Mouse (Mus musculus): ENCODE measurements at regions not wholly inside any gene's neighbourhood (a gene's known extent, or its start where the extent isn't known, plus 50 kb on each side); places are given as distances from the start of the nearest gene placed in this dataset.

DNA sequence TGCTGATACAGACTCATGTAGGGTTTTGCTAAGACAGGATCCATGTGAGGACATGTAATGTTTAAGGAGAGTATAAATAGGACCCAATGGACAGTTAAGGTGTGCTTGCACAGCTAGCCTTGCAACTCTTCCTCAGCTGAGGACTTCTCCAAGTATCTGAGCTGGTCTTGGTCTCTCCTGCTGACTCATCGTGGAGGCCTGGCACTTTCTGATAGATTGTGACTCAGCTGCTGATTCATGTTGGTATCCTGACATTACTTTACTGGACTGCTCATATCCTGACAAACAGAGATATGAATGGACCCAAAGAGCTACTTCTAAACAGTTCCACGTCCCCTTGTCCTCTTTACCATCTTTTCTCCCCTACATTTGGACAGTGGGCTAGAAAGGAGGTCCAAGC, 838.5 kb upstream of the Gm38303 start:
- Histone ChIP-seq H3K36me3 (ENCODE audit: control insufficient read depth in 1 of 2, insufficient read depth in 2 of 2, low read length in 2 of 2) (no peaks in the 10 kb centered on the region; a peak in 1 of 4 replicates), H3K27me3 (ENCODE audit: control insufficient read depth in 1 of 2, insufficient read depth in 2 of 2, low read length in 2 of 2) (no peaks in the 10 kb centered on the region), H3K27ac (ENCODE audit: control insufficient read depth, low read depth, low read length) (no peak overlapping the region; the same call in 1 of the 2 replicates), H3K9ac (ENCODE audit: control insufficient read depth, low read depth, low read length, poor library complexity, severe bottlenecking) (no peak overlapping the region), H3K4me3 (ENCODE audit: control insufficient read depth in 1 of 2, insufficient read depth in 1 of 2, low read depth in 2 of 2, low read length in 2 of 2) (no peak overlapping the region), H3K4me1 (ENCODE audit: control insufficient read depth in 1 of 2, insufficient read depth in 2 of 2, low read length in 2 of 2) (peaks cover 0 to 4% of the 10 kb centered on the region in 2 experiments; a peak in 1 of 4 replicates), H3K9me3 (replicated peaks; ENCODE audit: insufficient read depth, low read length) (no peaks in the 10 kb centered on the region), H3K79me2 (ENCODE audit: control insufficient read depth, insufficient read depth, low read length, poor library complexity) (no peaks in the 10 kb centered on the region)
- TF ChIP-seq TCF12 (IDR thresholded peaks at IDR 0.05; ENCODE audit: low read depth, low read length): no peak
- peak; percentile 48; the same call in 1 of the 2 replicates for TF ChIP-seq ETS1 (IDR thresholded peaks at IDR 0.05; ENCODE audit: low read depth, low read length)
- TF ChIP-seq TAL1 (IDR thresholded peaks at IDR 0.05; ENCODE audit: low read length): peak; percentile 53
- no peak for TF ChIP-seq TBP (IDR thresholded peaks at IDR 0.05; ENCODE audit: low read depth, low read length)
- TF ChIP-seq SIN3A (IDR thresholded peaks at IDR 0.05; ENCODE audit: low read length): no peak
- TF ChIP-seq JUND (IDR thresholded peaks at IDR 0.05; ENCODE audit: low read depth, low read length): peak; percentile 66; the same call in 1 of the 2 replicates
- peak; percentile 79 to 80 for TF ChIP-seq EP300 (IDR thresholded peaks at IDR 0.05; ENCODE audit: low read depth in 1 of 2, low read length in 2 of 2)
- TF ChIP-seq GATA1 (IDR thresholded peaks at IDR 0.05; ENCODE audit: low read depth, low read length): 0 out of 2 replicates have a peak, but pooled peaks have one; percentile 29
- DNase-seq (ENCODE audit: low read depth, low spot score): peak; percentile 70

DNA sequence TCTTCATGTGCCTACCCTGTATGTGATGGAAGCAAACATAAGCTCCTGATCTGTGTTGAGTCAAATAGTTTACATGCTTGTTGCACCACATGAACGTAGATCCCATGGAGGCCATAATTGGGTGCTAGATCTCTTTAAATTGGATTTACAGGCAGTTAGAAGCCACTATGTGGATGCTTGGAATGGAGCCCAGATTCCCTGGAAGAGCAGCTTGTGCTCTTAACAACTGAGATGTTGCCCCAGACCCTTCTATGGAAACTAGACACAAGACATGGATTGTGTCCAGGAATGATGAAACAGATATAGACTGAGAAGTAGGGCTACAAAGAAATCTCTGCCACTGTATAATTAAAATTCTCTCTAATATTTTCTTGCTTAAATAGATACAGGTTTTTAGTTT, 819.9 kb upstream of the Gm38303 start:
- no peaks in the 10 kb centered on the region for H3K4me1 ChIP-seq (ENCODE audit: control insufficient read depth in 1 of 2, insufficient read depth in 2 of 2, low read length in 2 of 2)
- H3K36me3 ChIP-seq (ENCODE audit: control insufficient read depth in 1 of 2, insufficient read depth in 2 of 2, low read length in 2 of 2): no peaks in the 10 kb centered on the region
- no peak for TF ChIP-seq MEF2A (IDR thresholded peaks at IDR 0.05; ENCODE audit: extremely low read depth, insufficient replicate concordance, low read depth, low read length, poor library complexity, severe bottlenecking)
- TF ChIP-seq ZMIZ1 (IDR thresholded peaks at IDR 0.05; ENCODE audit: low read depth, low read length): no peak
- TF ChIP-seq EP300 (IDR thresholded peaks at IDR 0.05; ENCODE audit: low read depth in 1 of 2, low read length in 2 of 2): no peak
- TF ChIP-seq SMC3 (IDR thresholded peaks at IDR 0.05; ENCODE audit: low read depth, low read length): no peak
- TF ChIP-seq USF1 (IDR thresholded peaks at IDR 0.05; ENCODE audit: low read depth, low read length): no peak

More for the DNA sequence above, 819.9 kb upstream of the Gm38303 start:
- Histone ChIP-seq H3K27me3 (ENCODE audit: control insufficient read depth in 1 of 2, insufficient read depth in 2 of 2, low read length in 2 of 2) (no peaks in the 10 kb centered on the region), H3K4me3 (ENCODE audit: control insufficient read depth in 1 of 2, insufficient read depth in 1 of 2, low read depth in 2 of 2, low read length in 2 of 2) (no peak overlapping the region), H3K27ac (ENCODE audit: control insufficient read depth, low read depth, low read length) (no peak overlapping the region), H3K79me2 (ENCODE audit: control insufficient read depth, insufficient read depth, low read length, poor library complexity) (no peaks in the 10 kb centered on the region), H3K9ac (ENCODE audit: control insufficient read depth, low read depth, low read length, poor library complexity, severe bottlenecking) (no peak overlapping the region), H3K9me3 (replicated peaks; ENCODE audit: insufficient read depth, low read length) (no peaks in the 10 kb centered on the region)
- no peak for DNase-seq (ENCODE audit: low read depth, low spot score)

Measured in MEL (cell line).